Mouse (Mus musculus) midbrain, embryonic 13.5 days (tissue): Measurements from ENCODE around the gene A830031A19Rik. TPM values are rescaled to one million over a fixed set of nuclear protein-coding genes. Genes with fewer than 3 reads are reported as not detected.

ENCODE experiments used
- microRNA-seq: library from miRNA; unstranded; fragments of <30 nt; microRNA quantifications from one replicate; pipeline ENCODE4, GENCODE M21; 2016
- polyA plus RNA-seq: library from polyadenylated mRNA; unstranded; fragments of >200 nt; fragmentation: Nextera tagmentation; extraction: Ambion mirVana; gene quantifications from 2 replicates; pipeline ENCODE4 v1.2.1, GENCODE M21; 2015

The A830031A19Rik gene
- polyA plus RNA-seq, 1 experiment from 2014 or later = not detected

Small RNAs within 50 kb of the gene (microRNA-seq; reads per million reads assigned to microRNA genes)
- not detected for gene Gm44381

Other genes with a start within 250 kb of the A830031A19Rik start
- gene Papolg, start 179.8 kb downstream of the A830031A19Rik start, polyA plus RNA-seq = 26.8 and 28.0 TPM in 2 replicates
- gene Bcl11a, start 3.0 kb upstream of the A830031A19Rik start, polyA plus RNA-seq = 97.6 and 102 TPM in 2 replicates